Mouse (Mus musculus) midbrain, embryonic 16.5 days (tissue): ENCODE data around the gene Phtf2. TPM values are rescaled to one million over a fixed set of nuclear protein-coding genes. Genes with fewer than 3 reads are reported as not detected.
"Not testable (repeated sequence)": the region's sequence is repeated elsewhere in the genome, so short reads cannot be mapped to it uniquely, and the experiment has no call there.

Experiments used
- ATAC-seq: fragments of 200-750 bp; cut with Nextera tagmentation; 2 replicates; pipeline ENCODE4 v1.8.0; 2017; ENCODE audit warnings: moderate TSS enrichment
- H3K27ac ChIP-seq: fragments of 300-500 bp; sonication (generic); 2 replicates; pipeline ENCODE4 v1.5.1; 2014; ENCODE audit warnings: mild to moderate bottlenecking, low read length, mixed read lengths
- H3K27me3 ChIP-seq: fragments of 300-500 bp; sonication (generic); 2 replicates; pipeline ENCODE4 v1.6.1; 2014; ENCODE audit warnings: low read depth, low read length, mixed read lengths; ENCODE audit not compliant: control insufficient read depth, insufficient read depth
- H3K36me3 ChIP-seq: fragments of 300-500 bp; sonication (generic); 2 replicates; pipeline ENCODE4 v1.6.1; 2014; ENCODE audit warnings: mild to moderate bottlenecking, low read length, moderate library complexity, mixed read lengths; ENCODE audit not compliant: control insufficient read depth, insufficient read depth
- H3K4me1 ChIP-seq: fragments of 300-500 bp; sonication (generic); 2 replicates; pipeline ENCODE4 v1.6.1; 2014; ENCODE audit warnings: mild to moderate bottlenecking, low read length, mixed read lengths; ENCODE audit not compliant: control insufficient read depth, insufficient read depth
- H3K4me2 ChIP-seq: fragments of 300-500 bp; sonication (generic); 2 replicates; pipeline ENCODE4 v1.6.1; 2014; ENCODE audit warnings: mild to moderate bottlenecking, low read length, mixed read lengths
- H3K4me3 ChIP-seq: fragments of 300-500 bp; sonication (generic); 2 replicates; pipeline ENCODE4 v1.5.1; 2014; ENCODE audit warnings: low read depth, mild to moderate bottlenecking, low read length, moderate library complexity, mixed read lengths
- H3K9ac ChIP-seq: fragments of 300-500 bp; sonication (generic); 2 replicates; pipeline ENCODE4 v1.6.1; 2014; ENCODE audit warnings: low read depth, low read length, mixed read lengths
- H3K9me3 ChIP-seq: fragments of 300-500 bp; sonication (generic); replicated peaks from 2 replicates; pipeline ENCODE4 v1.6.1; 2014; ENCODE audit warnings: mild to moderate bottlenecking, low read length, mixed read lengths; ENCODE audit not compliant: control insufficient read depth, poor library complexity, severe bottlenecking
- WGBS: fragments of 180-500 bp; shearing (Covaris S2); extraction: QIAGEN DNeasy Blood & Tissue Kit; methylation state at CpG from one replicate; pipeline ENCODE4 v1.1.7; 2014; 5-methylcytosine and 5-hydroxymethylcytosine counted together
- polyA plus RNA-seq: library from polyadenylated mRNA; unstranded; fragments of >200 nt; fragmentation: Nextera tagmentation; extraction: Ambion mirVana; gene quantifications from 2 replicates; pipeline ENCODE4 v1.2.1, GENCODE M21; 2015

The Phtf2 gene
- polyA plus RNA-seq, 1 experiment from 2014 or later = 27.6 TPM

DNA sequence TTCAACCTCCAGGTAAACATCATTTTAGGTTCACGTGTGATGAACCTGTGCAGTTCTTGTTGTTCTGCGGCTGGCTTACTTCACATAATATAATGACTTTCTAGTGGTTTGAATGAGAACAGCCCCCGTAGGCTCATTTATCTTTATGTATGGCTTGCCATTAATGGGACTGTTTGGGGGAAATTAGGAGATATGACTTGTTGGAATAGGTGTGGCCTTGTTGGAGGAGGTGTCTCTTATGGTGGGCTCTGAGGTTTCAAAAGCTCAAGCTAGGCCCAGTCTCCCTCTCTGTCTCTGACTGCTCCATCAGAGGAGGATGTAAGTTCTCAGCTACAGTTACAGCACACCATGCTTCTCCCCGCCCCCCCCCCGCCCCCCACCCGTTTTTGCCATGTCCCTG, 71.5 kb downstream of the Phtf2 start:
- ATAC-seq = no peak
- Histone ChIP-seq H3K9me3 (no peaks in the 10 kb centered on the region), H3K4me3 (no peak overlapping the region), H3K27me3 (no peaks in the 10 kb centered on the region), H3K27ac (no peak overlapping the region), H3K4me1 (no peaks in the 10 kb centered on the region), H3K4me2 (no peak overlapping the region), H3K9ac (no peak overlapping the region), H3K36me3 (0 out of 2 replicates have a peak, but pooled peaks cover 3% of the 10 kb centered on the region)
- 85% methylated on average over 6 of the region's 6 CpGs for WGBS

DNA sequence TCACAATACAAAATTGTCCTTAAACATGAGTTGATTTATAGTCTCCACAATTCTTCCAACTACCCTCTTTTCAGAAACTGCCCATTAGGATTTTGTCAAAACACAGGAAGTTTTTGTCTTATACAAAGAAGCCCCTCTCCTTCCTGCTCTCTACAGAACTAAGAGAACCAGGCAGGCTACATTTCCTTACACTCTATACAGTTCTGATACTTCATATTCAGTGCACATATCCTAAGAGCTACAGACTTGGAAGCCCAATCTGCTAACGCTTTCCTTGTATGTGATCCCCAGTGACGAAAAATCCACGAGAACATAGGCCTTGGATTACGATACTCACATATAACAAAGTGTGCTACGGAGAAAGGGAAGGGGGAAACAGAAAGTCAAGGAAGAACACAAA, 86.0 kb downstream of the Phtf2 start:
- Histone ChIP-seq H3K4me3 (no peak overlapping the region), H3K4me1 (no peaks in the 10 kb centered on the region), H3K4me2 (no peak overlapping the region), H3K36me3 (peaks cover 15% of the 10 kb centered on the region), H3K9ac (no peak overlapping the region), H3K27ac (no peak overlapping the region), H3K27me3 (no peaks in the 10 kb centered on the region), H3K9me3 (no peaks in the 10 kb centered on the region)
- no peak for ATAC-seq
- WGBS = 70% methylated on average over 5 of the region's 5 CpGs

DNA sequence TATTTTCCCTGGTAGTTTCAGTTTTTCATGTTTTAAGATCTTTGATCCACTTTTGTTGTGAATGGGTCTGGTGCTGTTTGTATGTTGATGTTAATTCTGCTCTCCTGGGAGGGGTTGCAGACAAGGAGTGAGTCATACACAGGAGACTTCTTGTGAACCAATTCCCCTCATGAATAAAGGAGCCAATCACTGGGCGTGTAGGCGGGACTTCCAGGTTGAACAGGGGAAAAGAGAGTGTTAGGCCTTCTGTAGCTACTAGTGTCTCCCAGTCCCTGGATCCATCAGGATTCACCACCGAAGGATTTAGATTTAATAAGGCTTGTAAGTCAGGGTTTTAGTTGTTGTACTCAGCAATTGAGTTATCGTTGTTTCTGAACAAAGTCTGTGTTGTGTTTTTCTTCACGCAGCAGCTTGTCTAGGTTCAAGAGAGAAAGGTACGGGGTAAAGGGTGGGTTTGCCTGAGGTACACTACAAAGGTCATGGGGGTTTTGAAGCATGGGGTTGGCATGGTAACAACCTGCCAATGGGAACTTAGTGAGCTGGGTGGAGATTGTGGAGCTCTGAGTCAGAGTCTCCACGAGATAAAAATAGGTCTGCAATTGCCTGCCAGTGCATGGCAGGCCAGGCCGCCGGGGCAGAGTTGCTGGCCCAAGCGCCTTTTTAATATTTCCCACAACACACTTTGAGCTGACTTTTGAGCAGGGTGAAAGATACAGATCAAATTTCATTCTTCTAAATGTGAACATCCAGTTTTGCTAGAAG, 90.0 kb downstream of the Phtf2 start:
- no peaks in the 10 kb centered on the region for H3K4me1 ChIP-seq
- 90% methylated on average over 10 of the region's 10 CpGs for WGBS
- no peaks in the 10 kb centered on the region for H3K27me3 ChIP-seq
- H3K9ac ChIP-seq = no peak overlapping the region
- no peak overlapping the region for H3K4me2 ChIP-seq
- H3K36me3 ChIP-seq = peaks cover 13% of the 10 kb centered on the region
- H3K4me3 ChIP-seq = no peak overlapping the region
- no peak overlapping the region for H3K27ac ChIP-seq
- no peaks in the 10 kb centered on the region for H3K9me3 ChIP-seq
- no peak for ATAC-seq

DNA sequence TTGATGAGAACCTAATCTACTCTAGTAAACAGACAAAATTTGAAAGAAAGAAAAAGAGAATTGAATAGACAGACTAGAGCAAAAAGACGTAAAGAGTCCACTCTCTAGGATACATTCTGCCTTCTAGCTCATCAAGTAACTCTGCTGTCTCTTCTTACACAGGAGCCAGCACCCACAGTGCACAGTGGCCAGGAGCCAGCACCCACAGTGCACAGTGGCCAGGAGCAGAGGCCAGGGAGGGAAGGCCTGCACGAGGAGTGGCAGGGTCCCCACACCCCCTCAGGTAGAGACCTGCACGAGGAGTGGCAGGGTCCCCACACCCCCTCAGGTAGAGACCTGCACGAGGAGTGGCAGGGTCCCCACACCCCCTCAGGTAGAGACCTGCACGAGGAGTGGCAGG, 95.5 kb downstream of the Phtf2 start:
- H3K27ac ChIP-seq, H3K4me3 ChIP-seq, H3K27me3 ChIP-seq, ATAC-seq, H3K4me1 ChIP-seq, H3K9me3 ChIP-seq, H3K9ac ChIP-seq, H3K4me2 ChIP-seq, H3K36me3 ChIP-seq: not testable (repeated sequence)
- over 99% methylated on average over 3 of the region's 5 CpGs for WGBS

DNA sequence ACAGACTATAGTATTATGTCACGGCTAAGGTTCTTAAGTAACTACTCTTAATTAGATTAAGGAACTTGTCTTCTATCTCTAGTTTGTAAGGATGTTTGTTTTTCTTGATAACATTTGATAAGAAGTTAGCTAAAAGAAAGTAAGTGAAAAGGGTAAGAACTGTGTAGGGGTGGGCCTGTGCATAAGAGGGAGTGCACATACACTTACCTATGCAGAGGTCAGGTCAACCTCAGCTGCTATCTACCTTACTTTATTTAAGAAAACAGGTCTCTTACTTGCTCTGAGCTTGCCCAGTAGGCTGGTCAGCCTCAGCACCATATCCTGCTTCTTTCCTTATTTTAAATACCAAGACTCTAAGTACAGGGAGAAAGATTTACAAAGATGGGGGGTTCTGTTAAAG, 100.8 kb downstream of the Phtf2 start:
- 100% methylated on average over 1 of the region's 1 CpGs for WGBS
- ATAC-seq = no peak

DNA sequence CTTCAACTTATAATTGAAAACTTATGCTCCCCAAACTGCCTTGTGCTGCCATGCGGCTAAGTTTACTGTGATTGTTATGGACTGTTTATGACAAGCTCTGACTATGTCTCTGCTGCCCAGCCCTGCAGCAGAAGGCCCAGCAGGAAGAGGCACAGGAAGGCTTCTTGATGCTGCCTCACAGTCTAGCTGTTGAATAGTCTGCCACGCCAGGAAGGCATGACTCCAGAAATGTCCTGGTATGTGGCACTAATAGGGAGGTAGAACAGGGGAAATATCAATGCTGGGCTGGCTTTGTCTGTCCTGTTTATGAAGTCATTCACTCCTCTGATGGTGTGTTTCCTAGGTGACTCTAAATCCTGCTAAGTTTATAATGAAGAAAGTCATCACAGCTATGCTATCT, 102.7 kb downstream of the Phtf2 start:
- no peak for ATAC-seq

More for the DNA sequence above, 100.8 kb downstream of the Phtf2 start:
- Histone ChIP-seq H3K4me3 (no peak overlapping the region), H3K9me3 (no peaks in the 10 kb centered on the region), H3K9ac (no peak overlapping the region), H3K4me2 (no peak overlapping the region), H3K36me3 (peaks cover 10% of the 10 kb centered on the region; the same call in 1 of the 2 replicates), H3K4me1 (no peaks in the 10 kb centered on the region), H3K27ac (no peak overlapping the region), H3K27me3 (no peaks in the 10 kb centered on the region)

DNA sequence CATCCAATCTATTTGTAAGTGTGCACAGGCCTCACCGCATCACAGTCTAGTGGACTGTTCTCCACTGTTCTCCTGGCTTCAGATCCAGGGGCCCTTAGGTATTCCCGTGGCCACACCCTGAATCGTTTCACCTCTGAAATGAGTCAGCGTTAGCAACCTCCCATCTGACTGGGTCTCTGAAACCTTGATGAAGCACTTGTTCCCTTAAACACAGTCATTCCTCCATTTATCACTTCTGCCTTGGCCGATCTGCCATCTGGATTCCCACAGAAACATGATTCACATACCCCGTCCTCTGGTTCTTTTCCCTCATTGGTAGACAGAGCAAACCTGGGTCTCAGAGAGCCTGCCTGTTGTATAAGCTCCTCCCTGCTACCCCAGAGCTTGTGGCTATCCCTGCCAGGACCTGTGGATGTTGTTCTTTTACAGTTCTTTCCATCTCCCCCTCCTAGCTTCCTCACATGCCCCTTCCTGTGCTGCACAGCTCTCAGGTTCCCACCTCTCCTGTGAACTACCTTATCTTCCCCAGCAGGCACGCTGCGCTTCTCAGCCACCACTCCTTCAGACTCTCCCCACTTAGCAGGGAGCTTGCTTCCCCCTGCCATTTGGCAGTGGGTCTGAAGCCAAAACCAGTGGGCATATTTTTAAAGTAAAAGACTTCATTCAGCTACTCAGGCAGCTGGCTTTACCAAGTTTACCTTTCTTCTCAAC, 103.5 kb downstream of the Phtf2 start:
- no peak overlapping the region for H3K4me2 ChIP-seq
- H3K27me3 ChIP-seq = no peaks in the 10 kb centered on the region
- WGBS = 88% methylated on average over 8 of the region's 8 CpGs
- H3K4me1 ChIP-seq = no peaks in the 10 kb centered on the region
- H3K27ac ChIP-seq = no peak overlapping the region
- no peak overlapping the region for H3K9ac ChIP-seq
- ATAC-seq = no peak
- H3K9me3 ChIP-seq = no peaks in the 10 kb centered on the region
- no peak overlapping the region for H3K4me3 ChIP-seq
- H3K36me3 ChIP-seq = peaks cover 10% of the 10 kb centered on the region; the same call in 1 of the 2 replicates

More for the DNA sequence above, 102.7 kb downstream of the Phtf2 start:
- Histone ChIP-seq H3K4me1 (no peaks in the 10 kb centered on the region), H3K4me2 (no peak overlapping the region), H3K9ac (no peak overlapping the region), H3K36me3 (peaks cover 10% of the 10 kb centered on the region; the same call in 1 of the 2 replicates), H3K9me3 (no peaks in the 10 kb centered on the region), H3K27ac (no peak overlapping the region), H3K27me3 (no peaks in the 10 kb centered on the region), H3K4me3 (no peak overlapping the region)
- WGBS = 71% methylated on average over 2 of the region's 2 CpGs

DNA sequence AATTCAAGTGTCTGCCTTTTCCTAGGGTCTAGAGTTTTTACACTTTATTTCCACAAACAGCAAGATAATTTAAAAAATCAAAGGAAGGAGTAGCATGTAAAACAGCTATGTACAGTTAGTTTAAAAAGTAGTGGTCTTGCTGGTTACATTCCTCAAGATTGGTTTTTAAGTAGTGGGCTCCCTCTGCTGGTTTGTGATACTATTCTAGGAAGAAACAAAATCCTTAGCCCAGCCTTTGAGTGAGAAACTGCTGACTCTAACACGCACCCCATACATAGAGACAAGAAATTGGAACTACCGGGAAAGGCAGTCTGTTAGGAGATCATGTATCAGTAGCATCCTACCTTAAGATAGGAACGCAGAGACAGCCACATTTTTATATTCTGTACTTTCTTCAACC, 108.6 kb downstream of the Phtf2 start:
- 60% methylated on average over 3 of the region's 3 CpGs for WGBS
- Histone ChIP-seq H3K9ac (no peak overlapping the region), H3K4me1 (no peaks in the 10 kb centered on the region), H3K4me2 (no peak overlapping the region), H3K36me3 (peaks cover 3% of the 10 kb centered on the region; the same call in 1 of the 2 replicates), H3K27ac (no peak overlapping the region), H3K27me3 (no peaks in the 10 kb centered on the region), H3K9me3 (no peaks in the 10 kb centered on the region; the same call in 1 of the 2 replicates), H3K4me3 (no peak overlapping the region)
- ATAC-seq = peak; percentile 48; the same call in 1 of the 2 replicates

DNA sequence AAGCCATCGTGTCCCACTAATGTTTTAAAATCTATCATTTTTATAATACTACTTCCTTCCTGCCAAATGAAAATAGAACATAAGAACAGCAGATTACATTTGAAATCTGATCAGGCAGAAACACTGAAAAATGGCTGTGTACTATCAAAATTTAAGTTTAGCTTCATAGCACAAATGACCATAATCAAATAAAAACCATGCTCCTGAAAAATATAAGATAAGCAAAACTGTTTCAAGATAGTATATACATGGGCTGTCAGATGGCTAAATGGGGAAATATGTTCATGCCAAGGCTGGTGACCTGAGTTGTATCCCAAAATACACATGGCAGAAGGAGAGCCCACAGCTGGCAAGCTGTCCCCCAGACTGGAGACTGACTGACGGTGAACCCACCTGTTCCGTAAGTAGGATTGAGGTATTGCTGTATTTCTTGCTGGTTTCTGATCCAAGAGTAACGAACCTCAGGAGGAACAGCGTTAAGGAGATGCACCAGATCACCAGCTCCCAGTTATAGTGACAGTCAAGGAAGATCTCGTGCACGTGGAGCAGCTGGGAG, 116.5 kb downstream of the Phtf2 start:
- Histone ChIP-seq H3K4me3 (no peak overlapping the region), H3K27ac (no peak overlapping the region), H3K27me3 (no peaks in the 10 kb centered on the region), H3K4me1 (no peaks in the 10 kb centered on the region), H3K9ac (no peak overlapping the region), H3K4me2 (no peak overlapping the region), H3K36me3 (peaks cover 6% of the 10 kb centered on the region), H3K9me3 (no peaks in the 10 kb centered on the region)
- WGBS = 97% methylated on average over 7 of the region's 7 CpGs
- ATAC-seq = no peak
